Mouse (Mus musculus) cortical plate, adult 2 months (tissue): ENCODE measurements around the gene Chst15.

Experiments used
- CTCF ChIP-seq: fragments of 200-500 bp; IDR thresholded peaks from 2 replicates; pipeline ENCODE4 v1.5.1; 2011; ENCODE audit warnings: mild to moderate bottlenecking, control low read depth, low read length; ENCODE audit not compliant: insufficient read depth; ENCODE audit errors: extremely low read depth
- POLR2A ChIP-seq: fragments of 200-500 bp; IDR thresholded peaks from 2 replicates; pipeline ENCODE4 v1.6.1; 2011; ENCODE audit warnings: mild to moderate bottlenecking, low read length, control low read depth; ENCODE audit not compliant: insufficient read depth; ENCODE audit errors: extremely low read depth

DNA sequence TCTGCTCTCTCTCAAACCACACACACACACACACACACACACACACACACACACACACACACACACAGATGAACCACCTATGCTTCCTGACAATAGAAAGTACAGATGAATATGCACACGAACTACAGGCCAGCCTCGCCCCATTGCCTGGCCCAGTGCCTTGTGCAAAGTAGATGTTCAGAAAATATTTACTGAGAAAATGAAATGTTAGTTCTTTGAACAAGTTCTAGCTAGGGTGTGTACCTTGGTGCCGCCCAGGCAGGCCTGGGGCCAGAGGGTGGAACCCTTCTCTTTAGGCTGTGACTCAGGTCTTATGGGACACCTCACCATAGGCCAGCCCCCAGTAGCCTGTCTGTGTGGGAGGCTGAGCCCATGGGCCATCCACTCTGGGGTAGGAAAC is 85.6 kb downstream of the Chst15 start:
- no peak for TF ChIP-seq CTCF
- no peak for TF ChIP-seq POLR2A
